Mouse (Mus musculus): ENCODE measurements around the gene Arap1. TPM values are rescaled to one million over a fixed set of nuclear protein-coding genes. Genes with fewer than 3 reads are reported as not detected.

Arap1 gene
- 6.2 and 7.8 TPM in 2 replicates for polyA plus RNA-seq (2015; fragmentation: Nextera tagmentation; extraction: Ambion mirVana)

DNA sequence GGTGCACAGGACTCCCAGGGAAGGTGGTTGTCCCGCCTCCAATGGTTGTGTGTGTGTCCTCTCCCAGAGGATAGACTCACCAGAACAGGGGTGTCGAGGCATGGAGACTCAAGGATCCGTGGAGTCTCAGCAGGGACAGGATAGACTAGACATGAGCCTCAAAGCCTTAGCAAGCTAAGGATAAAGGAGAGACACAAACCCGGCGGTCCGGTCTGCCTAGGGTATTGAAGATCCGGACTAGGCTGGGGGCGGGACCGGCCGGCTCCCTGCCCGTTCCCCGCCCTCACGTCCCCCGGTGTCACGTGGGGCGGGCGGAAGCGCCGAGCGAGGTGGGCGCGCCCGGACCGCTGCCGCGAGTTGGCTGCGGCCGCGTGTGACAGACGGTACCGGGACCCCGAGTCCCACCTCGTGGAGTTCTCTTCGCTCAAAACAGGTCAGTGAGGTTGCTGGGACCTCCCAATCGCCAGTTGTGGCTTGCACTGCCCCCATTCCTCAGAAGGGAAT lies at the start of gene Arap1:
Arap1 (plus strand) TSS at position 301 of the 504 bp plus-strand sequence.
- 1% methylated on average over 35 of the region's 35 CpGs for WGBS

GRCm38 (mm10) chr7:101298375-101298774 lies 49.5 kb upstream of the Arap1 start:
- Histone ChIP-seq H3K9me3 (no peaks in the 10 kb centered on the region), H3K4me2 (replicated peaks) (no peak overlapping the region), H3K27me3 (peaks cover 37% of the 10 kb centered on the region), H3K9ac (replicated peaks) (no peak overlapping the region), H3K4me3 (replicated peaks) (no peak overlapping the region), H3K4me1 (replicated peaks) (peaks cover 27% of the 10 kb centered on the region), H3K27ac (no peak overlapping the region), H3K36me3 (no peaks in the 10 kb centered on the region)
- ATAC-seq: no peak
- 83% methylated on average over 3 of the region's 3 CpGs for WGBS

More for the DNA sequence above, at the start of gene Arap1:
- Histone ChIP-seq H3K4me1 (replicated peaks) (peaks cover 13% of the 10 kb centered on the region), H3K27ac (no peak within 1 kb of the TSS), H3K36me3 (no peaks in the 10 kb centered on the region), H3K9ac (replicated peaks) (peak within 1 kb of the TSS; percentile 64), H3K27me3 (peaks cover 12% of the 10 kb centered on the region), H3K4me3 (replicated peaks) (peak within 1 kb of the TSS; percentile 53), H3K9me3 (no peaks in the 10 kb centered on the region), H3K4me2 (replicated peaks) (peak within 1 kb of the TSS; percentile 92)
- peak; percentile 71 for ATAC-seq

DNA sequence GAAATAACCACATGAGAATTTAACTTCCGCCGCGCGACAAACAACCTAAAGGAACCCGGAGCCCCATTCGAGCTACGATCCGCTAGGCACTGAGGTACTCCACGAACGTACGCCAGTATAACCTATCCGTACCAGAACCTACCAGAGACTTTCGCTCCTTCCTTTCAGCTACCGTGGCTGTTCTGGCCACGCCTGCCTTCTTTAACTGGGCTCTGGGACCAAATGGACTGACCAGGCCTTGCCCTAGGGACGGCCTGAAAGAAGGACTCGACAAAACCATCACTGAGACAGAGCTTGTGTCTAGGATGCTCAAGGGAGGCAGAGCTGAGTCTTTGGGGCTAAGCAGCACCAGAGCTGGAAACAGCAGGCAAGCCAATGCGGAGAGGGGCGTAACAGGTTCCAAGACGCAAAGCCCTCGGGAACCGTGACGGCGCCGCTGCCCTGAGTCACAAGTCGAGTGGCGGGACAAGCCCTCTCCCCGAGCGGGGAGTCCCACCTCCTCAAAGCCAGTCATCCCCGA lies 46.4 kb upstream of the Arap1 start:
- no peaks in the 10 kb centered on the region for H3K36me3 ChIP-seq
- peaks cover 37% of the 10 kb centered on the region for H3K27me3 ChIP-seq
- peak overlapping the region; percentile 70 for H3K4me3 ChIP-seq (replicated peaks)
- ATAC-seq: no peak; the same call in 1 of the 2 replicates
- peak overlapping the region; percentile 74 for H3K9ac ChIP-seq (replicated peaks)
- H3K27ac ChIP-seq: peak overlapping the region; percentile 62
- peak overlapping the region; percentile 90 for H3K4me2 ChIP-seq (replicated peaks)
- H3K9me3 ChIP-seq: no peaks in the 10 kb centered on the region
- WGBS: under 1% methylated on average over 30 of the region's 30 CpGs
- peaks cover 22% of the 10 kb centered on the region for H3K4me1 ChIP-seq (replicated peaks)

GRCm38 (mm10) chr7:101301881-101302456 lies 45.9 kb upstream of the Arap1 start, which contains the start of gene Atg16l2:
Gene Atg16l2 (minus strand): TSS chr7:101302251.
- Histone ChIP-seq H3K9me3 (no peaks in the 10 kb centered on the region), H3K4me2 (replicated peaks) (peak within 1 kb of the TSS; percentile 90), H3K36me3 (no peaks in the 10 kb centered on the region), H3K9ac (replicated peaks) (peak within 1 kb of the TSS; percentile 74), H3K4me1 (replicated peaks) (peaks cover 18% of the 10 kb centered on the region), H3K27ac (peak within 1 kb of the TSS; percentile 62), H3K27me3 (peaks cover 37% of the 10 kb centered on the region), H3K4me3 (replicated peaks) (peak within 1 kb of the TSS; percentile 70)
- ATAC-seq: peak; percentile 98
- under 1% methylated on average over 38 of the region's 39 CpGs for WGBS

DNA sequence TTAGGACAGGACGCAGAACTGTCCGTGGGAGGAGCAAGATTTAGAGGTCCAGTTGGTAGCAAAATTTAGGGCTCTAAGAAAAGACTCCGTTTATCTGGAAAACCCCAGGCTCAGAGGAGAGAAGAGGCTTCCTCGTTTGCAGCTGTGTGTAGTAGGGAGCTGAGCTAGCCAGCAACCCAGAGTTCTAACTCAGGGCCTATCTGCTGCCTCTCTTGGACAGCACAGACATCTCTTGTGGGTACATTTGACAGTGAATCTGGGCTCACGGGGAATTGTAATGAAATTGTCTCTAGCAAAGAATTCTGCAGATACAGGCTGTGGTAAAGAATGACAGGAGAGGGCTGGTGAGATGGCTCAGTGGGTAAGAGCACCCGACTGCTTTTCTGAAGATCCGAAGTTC lies 45.2 kb upstream of the Arap1 start:
- Histone ChIP-seq H3K4me1 (replicated peaks) (peaks cover 15% of the 10 kb centered on the region), H3K4me3 (replicated peaks) (peak overlapping the region; percentile 70), H3K27me3 (peaks cover 37% of the 10 kb centered on the region), H3K27ac (peak overlapping the region; percentile 62), H3K4me2 (replicated peaks) (peak overlapping the region; percentile 90), H3K36me3 (no peaks in the 10 kb centered on the region), H3K9me3 (no peaks in the 10 kb centered on the region), H3K9ac (replicated peaks) (peak overlapping the region; percentile 74)
- 23% methylated on average over 7 of the region's 7 CpGs for WGBS
- no peak for ATAC-seq

- H3K27me3 ChIP-seq: 0 out of 2 replicates have a peak, but pooled peaks cover 7% of the 10 kb centered on the region
- H3K4me3 ChIP-seq (replicated peaks): no peak overlapping the region
- peaks cover 10% of the 10 kb centered on the region for H3K4me1 ChIP-seq (replicated peaks)
- H3K9ac ChIP-seq (replicated peaks): no peak overlapping the region
- no peak overlapping the region for H3K27ac ChIP-seq
- WGBS: 64% methylated on average over 2 of the region's 2 CpGs
- H3K36me3 ChIP-seq: no peaks in the 10 kb centered on the region
- no peaks in the 10 kb centered on the region for H3K9me3 ChIP-seq
- H3K4me2 ChIP-seq (replicated peaks): no peak overlapping the region
- no peak for ATAC-seq
Measured at GRCm38 (mm10) chr7:101306841-101307240, 41.0 kb upstream of the Arap1 start.

- H3K27ac ChIP-seq: peak overlapping the region; percentile 87
- 38% methylated on average over 5 of the region's 5 CpGs for WGBS
- ATAC-seq: no peak; the same call in 1 of the 2 replicates
- 0 out of 2 replicates have a peak, but pooled peaks cover 10% of the 10 kb centered on the region for H3K27me3 ChIP-seq
- peaks cover 3% of the 10 kb centered on the region; the same call in 1 of the 2 replicates for H3K4me1 ChIP-seq (replicated peaks)
- H3K4me3 ChIP-seq (replicated peaks): peak overlapping the region; percentile 65
- H3K4me2 ChIP-seq (replicated peaks): peak overlapping the region; percentile 57
- no peaks in the 10 kb centered on the region for H3K36me3 ChIP-seq
- H3K9me3 ChIP-seq: no peaks in the 10 kb centered on the region
- H3K9ac ChIP-seq (replicated peaks): peak overlapping the region; percentile 70
Measured at GRCm38 (mm10) chr7:101309985-101310326, 37.9 kb upstream of the Arap1 start.

DNA sequence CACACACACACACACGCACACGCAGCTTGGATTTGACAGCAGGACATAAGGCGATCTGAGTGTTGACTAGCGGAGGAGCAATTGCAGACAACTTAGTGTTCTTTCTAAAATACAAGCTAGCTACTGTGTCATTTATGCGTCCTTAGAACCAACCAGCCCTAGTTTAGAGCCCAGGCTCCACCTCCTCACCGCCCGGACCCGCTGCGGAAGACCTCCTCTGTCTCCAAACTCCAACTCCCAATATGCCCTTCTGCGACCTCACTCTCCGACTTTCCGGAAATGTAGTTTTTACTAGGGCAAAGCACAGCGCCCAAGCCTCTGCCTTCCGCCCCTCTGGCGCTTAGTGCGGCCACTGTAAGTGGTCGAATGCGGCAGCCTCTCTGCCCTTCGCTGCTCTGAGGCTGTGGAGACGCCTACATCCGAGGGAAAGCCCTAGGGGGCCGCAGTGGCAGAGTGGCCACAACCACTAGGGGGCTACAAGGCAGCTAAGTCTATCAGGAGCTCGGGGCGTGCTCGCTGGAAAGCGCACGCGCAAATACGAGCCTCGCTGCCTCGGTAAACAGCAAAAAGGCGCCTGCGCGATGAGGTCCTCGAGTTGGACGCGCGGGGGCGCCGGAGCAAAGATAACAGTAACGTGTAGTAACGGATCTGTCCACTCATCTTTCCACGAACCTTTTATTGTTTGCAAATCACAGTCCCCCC lies 37.4 kb upstream of the Arap1 start:
- H3K9me3 ChIP-seq: no peaks in the 10 kb centered on the region
- peaks cover 3% of the 10 kb centered on the region; the same call in 1 of the 2 replicates for H3K4me1 ChIP-seq (replicated peaks)
- under 1% methylated on average over 43 of the region's 43 CpGs for WGBS
- H3K4me3 ChIP-seq (replicated peaks): peak overlapping the region; percentile 65
- peak overlapping the region; percentile 70 for H3K9ac ChIP-seq (replicated peaks)
- H3K27me3 ChIP-seq: 0 out of 2 replicates have a peak, but pooled peaks cover 10% of the 10 kb centered on the region
- H3K4me2 ChIP-seq (replicated peaks): peak overlapping the region; percentile 57
- H3K36me3 ChIP-seq: no peaks in the 10 kb centered on the region
- H3K27ac ChIP-seq: peak overlapping the region; percentile 87
- ATAC-seq: peak; percentile 98

- Histone ChIP-seq H3K4me1 (replicated peaks) (peaks cover 3% of the 10 kb centered on the region; the same call in 1 of the 2 replicates), H3K4me2 (replicated peaks) (peak overlapping the region; percentile 57), H3K27me3 (0 out of 2 replicates have a peak, but pooled peaks cover 10% of the 10 kb centered on the region), H3K4me3 (replicated peaks) (0 out of 2 replicates have a peak overlapping the region, but pooled peaks have one; percentile 65), H3K9ac (replicated peaks) (no peak overlapping the region), H3K9me3 (no peaks in the 10 kb centered on the region), H3K36me3 (no peaks in the 10 kb centered on the region), H3K27ac (peak overlapping the region; percentile 10; the same call in 1 of the 2 replicates)
- no peak for ATAC-seq
- WGBS: 42% methylated on average over 2 of the region's 2 CpGs
Measured at GRCm38 (mm10) chr7:101311061-101311460, 36.8 kb upstream of the Arap1 start.

GRCm38 (mm10) chr7:101313033-101313432 lies 34.8 kb upstream of the Arap1 start:
- H3K9me3 ChIP-seq: no peaks in the 10 kb centered on the region
- H3K4me1 ChIP-seq (replicated peaks): peaks cover 3% of the 10 kb centered on the region; the same call in 1 of the 2 replicates
- no peak overlapping the region for H3K4me2 ChIP-seq (replicated peaks)
- 0 out of 2 replicates have a peak, but pooled peaks cover 10% of the 10 kb centered on the region for H3K27me3 ChIP-seq
- H3K9ac ChIP-seq (replicated peaks): no peak overlapping the region
- no peak overlapping the region for H3K27ac ChIP-seq
- no peak overlapping the region for H3K4me3 ChIP-seq (replicated peaks)
- no peak for ATAC-seq
- 77% methylated on average over 3 of the region's 3 CpGs for WGBS
- no peaks in the 10 kb centered on the region for H3K36me3 ChIP-seq

GRCm38 (mm10) chr7:101314396-101314795 lies 33.5 kb upstream of the Arap1 start:
- Histone ChIP-seq H3K9me3 (no peaks in the 10 kb centered on the region), H3K9ac (replicated peaks) (no peak overlapping the region), H3K36me3 (no peaks in the 10 kb centered on the region), H3K27me3 (peaks cover 13% of the 10 kb centered on the region), H3K27ac (no peak overlapping the region), H3K4me3 (replicated peaks) (no peak overlapping the region), H3K4me2 (replicated peaks) (no peak overlapping the region), H3K4me1 (replicated peaks) (peaks cover 3% of the 10 kb centered on the region; the same call in 1 of the 2 replicates)
- WGBS: 67% methylated on average over 5 of the region's 5 CpGs
- no peak for ATAC-seq

- Histone ChIP-seq H3K4me1 (replicated peaks) (peaks cover 4% of the 10 kb centered on the region; the same call in 1 of the 2 replicates), H3K27ac (no peak overlapping the region), H3K4me3 (replicated peaks) (no peak overlapping the region), H3K9ac (replicated peaks) (no peak overlapping the region), H3K4me2 (replicated peaks) (no peak overlapping the region), H3K27me3 (peaks cover 24% of the 10 kb centered on the region), H3K9me3 (no peaks in the 10 kb centered on the region), H3K36me3 (no peaks in the 10 kb centered on the region)
- ATAC-seq: no peak
Measured at GRCm38 (mm10) chr7:101315699-101316098, 32.2 kb upstream of the Arap1 start.
